Mouse (Mus musculus): Measurements from ENCODE around the gene Gm10974. TPM values are rescaled to one million over a fixed set of nuclear protein-coding genes. Genes with fewer than 3 reads are reported as not detected.

The Gm10974 gene
- total RNA-seq (2021): not detected
- long read RNA-seq, experiment 1: 0 reads
- long read RNA-seq, experiment 2: 0 reads

GRCm38 (mm10) chr7:66365904-66366303 lies at the start of gene Gm10974:
TSS of gene Gm10974 (plus strand) at chr7:66365905.
- DNase-seq (ENCODE audit: low spot score): peak; percentile 35

- DNase-seq (ENCODE audit: low spot score): no peak
Measured at GRCm38 (mm10) chr7:66318147-66318546, 47.6 kb upstream of the Gm10974 start.

- DNase-seq (ENCODE audit: low spot score): no peak
Measured at GRCm38 (mm10) chr7:66320996-66321395, 44.7 kb upstream of the Gm10974 start.

- peak; percentile 54 for DNase-seq (ENCODE audit: low spot score)
Measured at GRCm38 (mm10) chr7:66323252-66324015, 42.3 kb upstream of the Gm10974 start.

- no peak for DNase-seq (ENCODE audit: low spot score)
Measured at GRCm38 (mm10) chr7:66325419-66326053, 40.2 kb upstream of the Gm10974 start.

- DNase-seq (ENCODE audit: low spot score): no peak
Measured at GRCm38 (mm10) chr7:66327516-66327915, 38.2 kb upstream of the Gm10974 start.

- DNase-seq (ENCODE audit: low spot score): no peak
Measured at GRCm38 (mm10) chr7:66330610-66331009, 35.1 kb upstream of the Gm10974 start.

GRCm38 (mm10) chr7:66332340-66332739 lies 33.4 kb upstream of the Gm10974 start:
- peak; percentile 53 for DNase-seq (ENCODE audit: low spot score)

- DNase-seq (ENCODE audit: low spot score): no peak
Measured at GRCm38 (mm10) chr7:66333906-66334500, 31.7 kb upstream of the Gm10974 start.

GRCm38 (mm10) chr7:66336955-66337354 lies 28.8 kb upstream of the Gm10974 start:
- no peak for DNase-seq (ENCODE audit: low spot score)

GRCm38 (mm10) chr7:66339625-66340024 lies 26.1 kb upstream of the Gm10974 start:
- DNase-seq (ENCODE audit: low spot score): peak; percentile 24

- DNase-seq (ENCODE audit: low spot score): no peak
Measured at GRCm38 (mm10) chr7:66340044-66340443, 25.7 kb upstream of the Gm10974 start.

- DNase-seq (ENCODE audit: low spot score): peak; percentile 80
Measured at GRCm38 (mm10) chr7:66342323-66342722, 23.4 kb upstream of the Gm10974 start.

GRCm38 (mm10) chr7:66342831-66343230 lies 22.9 kb upstream of the Gm10974 start:
- DNase-seq (ENCODE audit: low spot score): no peak

- DNase-seq (ENCODE audit: low spot score): no peak
Measured at GRCm38 (mm10) chr7:66343307-66343706, 22.4 kb upstream of the Gm10974 start.

GRCm38 (mm10) chr7:66346959-66347663 lies 18.6 kb upstream of the Gm10974 start:
- no peak for DNase-seq (ENCODE audit: low spot score)

GRCm38 (mm10) chr7:66348588-66348987 lies 17.1 kb upstream of the Gm10974 start:
- no peak for DNase-seq (ENCODE audit: low spot score)

- no peak for DNase-seq (ENCODE audit: low spot score)
Measured at GRCm38 (mm10) chr7:66349670-66350069, 16.0 kb upstream of the Gm10974 start.

- DNase-seq (ENCODE audit: low spot score): no peak
Measured at GRCm38 (mm10) chr7:66351074-66351473, 14.6 kb upstream of the Gm10974 start.

- DNase-seq (ENCODE audit: low spot score): no peak
Measured at GRCm38 (mm10) chr7:66354911-66355310, 10.8 kb upstream of the Gm10974 start.

- no peak for DNase-seq (ENCODE audit: low spot score)
Measured at GRCm38 (mm10) chr7:66355791-66356522, 9.7 kb upstream of the Gm10974 start.

Data from gastrocnemius, adult 18-20 months (tissue).